Mouse (Mus musculus) thymus, adult 18-20 months (tissue): ENCODE results near the gene Usp49.
"Not testable (repeated sequence)": the region's sequence is repeated elsewhere in the genome, so short reads cannot be mapped to it uniquely, and the experiment has no call there.

Experiments
- DNase-seq, 2 experiments: peaks; one replicate each; pipeline ENCODE4 v3.0.0; 2022; ENCODE audit warnings: mixed read lengths in 2 of 2

The Usp49 gene

DNA sequence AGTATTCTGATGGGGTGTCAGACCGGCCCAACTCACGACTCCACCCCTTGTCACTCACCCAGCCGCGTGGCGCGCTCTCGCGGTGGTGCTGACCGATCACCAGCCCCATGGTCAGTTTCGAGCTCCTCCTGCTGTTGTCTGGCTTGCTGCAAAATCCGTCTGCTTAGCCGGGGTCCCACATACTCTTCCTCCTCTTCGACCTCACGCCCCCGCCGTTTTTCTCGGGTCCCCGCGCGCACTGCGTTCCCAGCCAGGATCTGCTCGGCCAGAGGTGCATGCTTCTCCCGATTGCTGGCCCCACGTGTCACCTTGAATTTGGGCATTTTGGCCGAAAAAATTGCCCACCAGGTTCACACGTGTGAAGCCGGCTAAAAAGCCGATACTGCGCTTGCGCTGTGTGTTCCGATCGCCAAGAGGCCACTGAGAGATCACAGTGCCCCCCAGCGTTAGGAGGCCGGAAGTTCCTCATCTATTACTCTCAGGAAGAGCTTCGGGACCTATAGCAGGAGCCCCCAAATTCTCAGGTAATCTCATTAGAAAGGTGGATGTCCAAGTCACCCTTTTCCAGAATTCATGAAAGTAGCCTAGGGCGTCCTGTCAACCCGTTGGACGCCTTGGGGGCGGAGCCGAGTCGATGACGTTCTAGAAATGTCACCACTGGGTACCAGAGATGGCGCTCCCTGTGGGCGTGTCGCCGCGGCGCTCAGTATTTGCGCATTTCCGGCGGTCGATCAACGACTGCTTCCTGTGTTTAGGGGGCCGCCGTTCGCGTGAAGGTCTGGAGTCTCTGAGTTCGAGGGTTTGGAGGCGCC, 19.4 kb upstream of the Usp49 start, which contains the start of the genes Bysl, Med20 and Gm20517:
Gene Bysl (minus strand): TSS at position 644 of the 812 bp plus-strand sequence.
Gene Med20 (plus strand): TSS at position 734 of the 812 bp plus-strand sequence.
Gene Gm20517 (plus strand): TSS at position 741 of the 812 bp plus-strand sequence.
- peak; percentile 89 to 94 for DNase-seq

DNA sequence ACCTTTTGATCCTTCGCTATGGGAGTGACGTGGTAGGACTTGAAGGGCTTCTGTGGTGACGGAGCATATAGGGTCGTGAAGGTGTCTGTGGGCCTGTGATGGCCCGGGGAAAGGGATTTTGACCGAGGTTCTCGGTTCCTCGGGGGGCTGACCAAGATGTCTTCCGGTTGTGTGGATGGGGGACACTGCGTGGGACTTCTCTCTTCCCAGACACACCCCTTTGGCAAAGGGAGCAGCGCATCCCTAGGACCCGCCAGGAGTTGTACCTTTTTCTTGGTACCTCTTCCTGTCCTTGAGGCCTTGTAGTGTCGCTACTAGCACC, 18.9 kb upstream of the Usp49 start:
- no peak for DNase-seq

DNA sequence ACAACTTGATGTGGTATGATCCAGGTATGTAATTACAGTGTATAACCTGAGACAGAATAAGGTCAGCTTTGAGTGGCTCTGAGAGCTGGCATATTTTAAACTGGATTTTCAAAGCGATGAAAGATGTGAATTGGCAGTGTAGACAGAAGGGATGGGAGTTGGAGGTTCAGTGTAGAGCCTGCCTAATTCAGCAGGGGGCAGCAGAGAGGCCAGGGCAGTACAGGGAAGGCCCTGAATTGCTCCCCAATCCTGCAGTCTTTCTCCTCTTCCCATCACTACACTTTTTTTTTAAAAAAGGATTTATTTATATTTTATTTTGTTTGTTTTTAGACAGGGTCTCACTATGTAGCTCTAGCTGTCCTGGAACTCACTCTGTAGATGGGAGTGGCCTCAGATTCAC, 16.5 kb upstream of the Usp49 start:
- no peak for DNase-seq

DNA sequence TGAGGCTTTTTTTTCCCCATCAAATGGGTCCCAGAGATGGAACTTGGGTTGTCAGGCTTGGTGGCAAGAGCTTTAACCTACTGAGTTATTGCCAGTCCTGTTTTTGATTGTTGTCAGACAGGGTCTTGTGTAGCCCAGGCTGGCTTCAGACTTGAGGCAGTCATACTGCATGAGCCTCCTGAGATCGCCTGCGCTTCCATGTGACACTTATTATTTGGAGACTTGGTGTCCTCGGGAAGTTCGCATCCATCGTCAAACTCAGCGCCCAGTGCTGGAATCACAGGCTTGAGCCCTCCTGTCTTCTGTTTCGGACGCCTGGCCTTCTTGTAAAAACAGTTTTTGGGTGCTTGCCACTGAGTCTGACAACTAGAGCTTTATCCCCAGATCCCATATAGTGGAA, 14.4 kb upstream of the Usp49 start:
- DNase-seq = no peak

DNA sequence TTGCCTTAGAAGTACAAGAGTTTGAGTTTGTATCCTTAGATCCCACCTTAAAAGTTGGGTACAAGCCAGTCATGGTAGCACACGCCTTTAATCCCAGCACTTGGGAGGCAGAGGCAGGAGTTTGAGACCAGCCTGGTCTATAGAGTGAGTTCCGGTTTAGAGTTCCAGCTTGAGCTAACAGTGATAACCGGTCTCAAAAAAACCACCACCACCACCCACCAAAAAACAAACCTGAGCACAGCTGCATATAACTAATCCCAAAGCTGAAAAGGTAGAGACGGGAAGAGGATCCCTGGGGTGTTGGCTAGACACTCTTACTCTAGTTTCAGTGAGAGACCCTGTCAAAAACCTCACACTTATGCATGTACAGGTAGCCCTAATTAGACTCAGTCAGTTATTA, 13.8 kb upstream of the Usp49 start:
- no peak for DNase-seq

DNA sequence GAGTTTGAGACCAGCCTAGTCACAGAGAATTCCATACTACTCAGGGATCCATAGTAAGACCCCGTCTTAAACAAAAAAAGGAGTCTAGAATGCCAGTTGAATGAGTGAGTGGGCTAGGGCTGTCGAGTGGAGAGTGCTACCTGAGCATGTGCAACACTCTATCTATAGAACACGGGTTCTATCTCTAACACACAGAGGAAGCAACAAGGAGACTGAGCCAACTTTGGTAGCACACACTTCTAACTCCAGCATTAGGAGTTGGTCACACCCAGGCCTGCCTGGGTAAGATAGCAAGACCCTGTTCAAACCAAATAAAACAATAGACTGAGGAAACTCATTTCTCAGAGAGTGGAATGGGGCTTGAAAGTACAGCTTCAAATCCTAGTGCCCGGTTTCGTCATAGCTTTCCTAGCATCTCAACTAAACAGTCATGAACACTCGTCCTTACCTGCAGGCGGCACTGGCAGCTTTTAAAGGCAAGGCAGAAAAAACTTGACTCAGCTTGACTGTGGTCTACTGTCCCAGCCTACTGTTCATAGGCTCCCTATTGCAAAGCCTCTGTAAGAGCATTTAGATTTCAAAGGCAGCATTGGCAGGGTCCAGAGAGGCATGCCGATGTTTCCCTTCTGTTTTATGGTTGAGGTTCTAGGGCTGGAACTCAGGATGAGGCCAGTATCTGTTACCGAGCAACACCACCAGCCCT, 12.7 kb upstream of the Usp49 start:
- no peak for DNase-seq

DNA sequence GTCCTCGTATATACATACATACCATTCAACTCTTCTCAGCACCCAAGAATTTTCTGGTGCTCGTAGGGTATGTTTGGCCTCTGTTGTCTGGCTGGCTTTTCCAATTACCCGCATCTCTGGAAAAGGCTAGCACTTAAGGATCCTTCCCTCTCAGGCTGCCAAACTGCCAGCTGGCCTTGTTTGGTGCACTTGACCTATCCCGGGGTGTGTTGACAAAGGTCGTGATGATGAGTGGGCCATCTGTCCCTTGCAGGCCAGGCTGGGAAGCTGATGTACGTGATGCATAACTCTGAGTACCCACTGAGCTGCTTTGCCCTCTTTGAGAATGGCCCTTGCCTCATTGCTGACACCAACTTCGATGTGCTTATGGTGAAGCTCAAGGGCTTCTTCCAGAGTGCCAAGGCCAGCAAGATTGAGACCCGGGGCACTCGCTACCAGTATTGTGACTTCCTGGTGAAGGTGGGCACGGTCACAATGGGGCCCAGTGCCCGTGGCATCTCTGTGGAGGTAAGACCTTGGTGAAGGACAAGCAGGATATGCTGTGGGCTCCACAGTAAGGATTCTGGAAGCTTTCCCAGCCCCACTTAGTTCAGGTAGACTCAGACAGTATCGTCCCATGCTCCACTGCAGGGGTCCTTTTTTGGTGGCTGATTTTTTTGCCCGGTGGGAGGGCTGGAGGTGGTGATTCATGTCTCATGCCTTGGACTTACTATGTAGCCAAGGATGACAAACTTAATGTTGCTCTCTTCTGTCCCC, 11.8 kb upstream of the Usp49 start:
- no peak for DNase-seq

DNA sequence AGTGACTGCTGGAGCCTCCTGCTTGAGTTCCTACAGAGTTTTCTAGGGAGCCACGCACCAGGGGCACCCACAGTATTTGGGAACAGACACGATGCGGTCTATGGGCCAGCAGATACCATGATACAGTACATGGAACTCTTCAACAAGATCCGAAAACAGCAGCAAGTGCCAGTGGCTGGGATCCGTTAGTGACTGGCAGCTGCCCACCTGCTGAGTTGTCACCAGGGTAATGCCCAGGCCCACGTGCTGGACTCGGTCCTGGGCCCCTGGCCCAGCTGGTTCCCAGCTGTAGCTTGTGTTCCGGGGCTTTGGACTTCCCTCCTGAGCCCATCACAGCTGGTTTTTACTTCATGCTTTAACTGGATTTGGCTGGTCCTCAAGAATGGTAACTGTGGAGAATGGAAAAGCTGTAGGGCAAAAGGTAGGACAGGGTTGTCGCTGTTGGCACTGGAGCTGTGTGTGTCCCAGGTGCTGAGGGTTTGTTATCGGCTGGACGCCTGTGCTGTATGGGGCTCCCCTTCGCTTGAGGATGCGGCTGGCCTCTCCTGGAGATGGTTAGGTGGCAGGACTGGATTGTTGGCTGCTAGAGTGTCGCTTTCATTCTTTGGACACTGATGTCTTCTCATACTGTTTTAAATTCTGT, 7.5 kb upstream of the Usp49 start:
- no peak for DNase-seq

DNA sequence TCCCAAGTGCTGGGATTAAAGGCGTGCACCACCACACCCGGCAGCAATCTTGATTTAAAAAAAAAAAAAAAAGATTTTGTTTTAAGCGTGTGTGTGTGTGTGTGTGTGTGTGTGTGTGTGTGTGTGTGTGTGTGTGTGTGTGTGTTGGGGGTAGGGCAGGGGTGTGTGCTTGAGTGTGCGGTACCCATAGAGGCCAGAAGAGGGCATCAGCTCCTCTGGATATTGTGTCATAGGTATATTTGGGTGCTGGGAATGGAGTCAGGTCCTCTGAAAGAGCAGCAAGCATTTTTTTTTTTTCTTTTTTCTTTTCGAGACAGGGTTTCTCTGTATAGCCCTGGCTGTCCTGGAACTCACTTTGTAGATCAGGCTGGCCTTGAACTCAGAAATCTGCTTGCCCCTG, 5.9 kb upstream of the Usp49 start:
- DNase-seq = not testable (repeated sequence)

DNA sequence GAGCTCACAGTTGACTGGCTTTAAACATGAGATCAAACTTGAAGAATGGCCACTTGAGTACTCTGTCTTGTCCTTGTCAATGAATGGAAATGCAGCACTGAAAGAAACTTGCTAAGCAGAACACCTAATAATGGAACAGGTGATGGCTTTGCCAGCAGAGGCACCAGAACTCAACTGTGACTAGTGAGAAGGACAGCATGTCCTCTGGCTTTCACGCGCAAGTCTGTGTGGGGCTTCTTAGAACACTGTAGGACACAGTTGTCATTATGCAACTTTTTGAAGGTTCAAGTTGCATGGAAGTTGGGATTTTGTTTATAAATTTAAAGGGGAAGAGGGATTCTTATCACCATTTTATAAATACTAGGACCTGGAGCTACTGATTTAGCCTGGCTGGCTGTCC, 5.4 kb upstream of the Usp49 start:
- no peak for DNase-seq

DNA sequence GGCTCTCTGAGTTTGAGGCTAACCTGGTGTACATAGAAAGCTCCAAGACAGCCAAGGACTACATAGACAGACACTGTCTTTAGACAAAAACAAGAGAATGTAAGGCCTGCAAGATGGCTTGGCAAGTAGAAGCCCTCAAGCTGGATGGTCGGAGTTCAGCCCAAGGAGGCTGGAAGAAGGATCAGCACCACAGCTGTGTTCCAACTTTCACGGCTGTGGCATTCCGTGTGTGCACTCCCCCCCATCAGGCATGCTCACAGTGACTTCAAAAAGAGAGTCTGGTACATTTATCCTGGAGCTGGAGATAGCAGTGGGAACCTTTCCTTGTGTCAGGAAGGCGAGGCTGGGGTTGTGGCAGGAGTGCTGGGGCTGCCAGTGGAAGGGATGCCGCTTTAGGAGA, 4.5 kb upstream of the Usp49 start:
- DNase-seq = no peak

DNA sequence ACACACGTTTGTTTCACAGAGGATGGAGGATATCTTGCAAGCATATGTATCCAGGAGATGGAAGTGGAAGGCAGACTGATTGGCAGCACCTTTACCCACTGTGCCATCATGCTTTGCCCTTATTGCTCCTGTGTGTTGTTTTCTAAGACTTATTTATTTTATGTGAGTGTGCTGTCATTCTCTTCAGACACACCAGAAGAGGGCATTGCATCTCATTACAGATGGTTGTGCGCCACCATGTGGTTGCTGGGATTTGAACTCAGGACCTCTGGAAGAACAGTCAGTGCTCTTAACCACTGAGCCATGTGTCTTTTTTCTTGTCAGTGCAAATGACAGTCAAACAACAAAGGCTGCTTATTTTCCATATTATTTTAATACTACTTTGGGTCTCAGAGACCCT, 2.7 kb upstream of the Usp49 start:
- no peak for DNase-seq

DNA sequence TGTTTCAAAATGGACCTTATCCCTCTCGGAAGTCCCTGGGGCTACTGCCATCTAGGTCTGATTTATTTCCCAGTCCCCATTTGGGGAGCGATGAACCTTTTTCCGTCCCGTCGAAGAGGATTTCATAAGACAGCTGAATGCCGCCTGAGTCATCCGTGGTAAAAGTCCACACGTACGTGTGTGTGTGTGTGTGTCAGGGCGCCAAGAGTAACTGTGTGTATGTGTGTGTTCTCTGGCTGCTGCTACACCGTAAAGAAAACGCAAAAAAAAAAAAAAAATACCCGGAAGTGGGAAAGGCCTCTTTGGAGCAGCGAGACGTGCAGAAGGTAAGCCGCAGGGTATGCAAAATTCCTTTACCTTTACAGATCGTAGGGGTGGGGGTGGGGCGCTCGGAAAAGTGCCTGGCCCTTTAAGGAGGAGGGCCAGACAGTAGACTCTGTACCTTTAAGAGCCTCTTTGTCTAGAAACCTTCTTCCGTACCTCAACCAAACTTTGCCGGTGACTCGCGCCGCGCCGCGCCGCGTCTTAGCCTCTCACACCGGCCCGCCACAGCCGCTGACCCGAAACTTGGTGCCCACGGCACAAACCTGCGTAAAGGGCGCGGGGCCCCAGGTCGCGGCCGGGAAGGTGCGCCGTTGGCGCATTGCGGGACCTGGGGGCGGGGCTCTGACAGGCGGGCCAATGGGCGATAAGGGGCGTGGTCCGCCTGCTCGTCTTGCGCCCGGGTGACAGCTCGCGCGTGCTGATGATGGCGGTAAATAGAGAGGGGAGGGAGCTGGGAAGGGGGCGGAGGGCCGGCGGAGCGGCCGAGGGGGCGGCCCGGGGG, 1.4 kb upstream of the Usp49 start:
- peak; percentile 88 to 90 for DNase-seq

DNA sequence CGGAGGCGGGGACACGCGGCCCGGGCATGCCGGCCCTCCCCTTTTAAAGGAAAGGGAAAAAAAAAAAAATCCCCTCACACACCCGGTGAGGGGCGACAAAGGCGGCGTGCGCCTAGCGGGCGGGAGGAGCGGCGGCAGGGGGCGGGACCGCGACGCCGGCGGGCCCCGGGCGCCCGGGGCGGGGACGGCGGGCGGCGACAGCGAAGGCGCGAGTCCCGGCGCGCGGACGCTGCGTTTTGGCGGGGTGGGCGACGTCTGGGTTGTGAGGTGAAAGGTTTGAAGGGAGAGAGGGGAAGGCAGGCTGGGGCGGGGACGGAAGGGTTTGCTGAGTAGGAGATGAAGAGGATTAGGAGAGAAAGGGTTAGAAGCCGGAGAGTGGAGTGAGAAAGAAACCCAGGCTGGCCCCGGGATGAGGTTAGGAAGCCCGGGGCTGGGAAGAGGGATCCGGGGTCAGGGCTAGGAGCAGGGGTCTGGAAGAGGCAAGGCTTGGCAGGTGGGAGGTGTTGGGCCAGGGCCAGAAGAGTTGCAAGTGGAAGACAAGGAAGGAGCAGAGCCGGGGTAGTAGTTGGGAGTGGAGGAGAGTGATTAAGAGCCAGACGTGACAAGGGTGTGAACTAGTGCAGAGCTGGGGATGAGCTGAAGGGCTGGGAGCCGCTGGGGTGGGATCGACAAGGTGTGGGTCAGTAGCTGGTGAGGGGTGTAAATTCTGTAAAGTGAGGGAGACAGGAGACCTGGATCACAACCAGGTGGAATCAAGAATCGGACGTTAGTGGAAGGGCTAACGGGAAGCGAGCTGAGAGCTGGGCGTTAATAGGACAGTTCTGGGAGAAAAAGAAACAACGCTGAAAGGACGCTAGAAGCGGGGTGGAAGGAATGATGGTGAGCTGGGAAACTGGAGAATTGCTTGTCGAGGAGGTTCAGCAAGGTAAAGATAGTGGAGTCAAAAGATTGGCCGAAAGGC, 493 bp upstream of the Usp49 start:
- DNase-seq = peak in 1 of 2 experiments; percentile 51

DNA sequence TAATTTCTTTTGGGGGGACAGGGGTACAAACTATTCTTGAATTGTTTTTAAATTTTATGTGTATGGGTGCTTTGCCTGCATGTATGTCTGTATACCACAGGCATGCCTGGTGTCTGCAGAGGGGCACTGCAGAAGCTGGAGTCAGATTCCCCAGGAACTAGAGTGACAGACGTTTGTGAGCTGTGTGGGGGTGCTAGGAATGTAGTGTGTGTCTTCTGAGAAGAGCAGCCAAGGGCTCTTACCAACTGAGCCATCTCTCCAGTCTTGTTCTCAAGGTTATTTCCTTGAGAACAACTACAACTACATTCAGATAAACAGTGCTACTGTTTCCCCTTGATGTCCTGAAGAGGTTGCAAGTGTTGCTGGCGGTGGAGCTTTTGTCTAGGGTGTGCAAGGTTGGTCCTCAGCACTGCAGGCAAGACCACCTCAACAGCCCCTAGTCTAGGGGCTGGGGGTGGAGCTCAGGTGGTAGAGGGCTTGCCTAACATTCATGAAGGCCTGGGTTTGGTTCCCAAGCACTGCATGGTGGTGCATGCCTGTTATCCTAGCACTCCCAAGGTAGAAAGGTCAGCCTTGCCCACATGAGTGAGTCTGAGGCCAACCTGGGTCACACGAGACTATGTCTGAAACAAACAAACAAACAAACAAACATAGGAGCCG, 1.8 kb downstream of the Usp49 start:
- no peak for DNase-seq

DNA sequence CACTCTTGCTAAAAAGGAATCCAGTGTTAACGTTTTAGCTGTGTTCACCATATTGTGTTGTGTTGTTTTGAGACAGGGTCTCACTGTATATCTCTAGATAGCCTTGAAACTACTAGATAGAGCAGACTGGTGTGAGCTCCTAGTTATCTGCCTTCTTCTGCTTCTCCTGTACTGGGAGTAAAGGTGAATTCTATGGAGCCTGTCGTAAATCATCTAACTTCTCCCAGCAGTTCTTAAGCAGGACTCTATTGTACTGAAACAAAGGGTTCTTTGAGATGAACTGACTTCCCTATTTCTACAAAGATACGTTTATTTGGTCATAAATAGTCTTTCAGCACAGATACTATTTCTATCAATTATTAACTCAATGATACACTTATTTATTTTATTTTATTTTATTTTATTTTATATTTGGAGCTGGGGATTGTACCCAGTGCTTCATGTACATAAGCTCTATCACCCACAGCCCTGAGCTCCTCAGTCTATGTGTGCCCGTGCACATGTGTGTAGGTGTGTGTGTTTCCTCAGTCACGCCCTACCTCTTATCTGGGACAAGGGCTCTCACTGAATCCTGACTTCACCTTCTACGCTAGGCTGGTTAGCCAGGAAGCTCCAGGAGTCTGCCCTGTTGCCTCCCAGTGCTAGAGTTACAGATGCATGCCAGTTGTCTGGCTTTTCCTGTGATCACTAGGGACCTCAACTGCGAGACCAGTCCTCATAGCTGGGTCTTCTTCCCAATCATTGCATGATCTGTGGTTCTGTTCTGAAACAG, 3.7 kb downstream of the Usp49 start:
- no peak for DNase-seq

DNA sequence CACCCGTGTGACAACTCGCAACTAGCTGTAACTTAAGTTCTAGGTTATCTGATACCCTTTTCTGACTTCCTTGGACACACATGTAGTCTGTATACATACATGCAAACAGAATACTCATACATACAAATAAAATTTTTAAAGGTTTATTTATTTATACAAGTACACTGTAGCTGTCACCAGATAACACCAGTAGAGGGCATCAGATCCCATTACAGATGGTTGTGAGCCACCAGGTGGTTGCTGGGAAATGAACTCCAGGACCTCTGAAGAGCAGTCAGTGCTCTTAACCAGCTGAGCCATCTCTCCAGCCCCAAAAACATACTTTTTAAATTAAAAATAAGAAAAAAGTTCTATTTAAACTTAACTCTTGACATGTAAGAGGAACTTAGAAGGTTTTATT, 12.5 kb downstream of the Usp49 start:
- DNase-seq = no peak

DNA sequence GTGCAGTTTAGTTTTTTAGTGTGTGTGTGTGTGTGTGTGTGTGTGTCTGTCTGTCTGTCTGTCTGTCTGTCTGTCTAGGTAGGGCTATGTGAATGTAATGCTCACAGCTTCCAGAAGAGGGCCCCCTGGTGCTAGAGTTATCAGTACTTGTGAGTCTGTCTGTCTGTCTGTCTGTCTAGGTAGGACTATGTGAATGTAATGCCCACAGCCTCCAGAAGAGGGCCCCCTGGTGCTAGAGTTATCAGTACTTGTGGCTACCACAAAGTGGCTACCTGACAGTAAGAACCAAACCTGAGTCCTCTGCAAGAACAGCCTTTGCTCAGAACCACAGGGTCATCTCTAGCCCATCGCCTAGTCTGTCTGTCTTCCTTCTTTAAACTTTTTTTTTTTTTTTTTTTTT, 16.2 kb downstream of the Usp49 start:
- peak; percentile 11 to 43 for DNase-seq

DNA sequence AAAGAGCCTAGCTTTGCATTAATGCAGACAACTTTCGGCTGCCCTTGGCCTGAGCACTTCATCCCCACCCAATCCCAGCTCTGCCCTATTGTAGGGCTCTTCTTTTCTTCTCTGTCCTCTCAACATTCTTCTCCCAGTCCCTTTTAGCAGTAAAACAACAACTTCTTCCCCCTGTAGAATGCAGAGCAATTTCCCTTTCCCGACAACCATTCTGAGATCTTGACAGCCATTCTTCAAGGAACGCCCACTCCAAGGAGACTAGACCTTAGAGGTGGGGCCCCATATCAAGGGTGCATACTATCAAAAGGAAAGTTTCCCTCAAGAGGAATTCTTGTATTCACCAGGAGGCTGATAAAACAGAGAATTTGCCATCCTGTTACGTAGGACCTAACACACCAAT, 18.5 kb downstream of the Usp49 start:
- no peak for DNase-seq

DNA sequence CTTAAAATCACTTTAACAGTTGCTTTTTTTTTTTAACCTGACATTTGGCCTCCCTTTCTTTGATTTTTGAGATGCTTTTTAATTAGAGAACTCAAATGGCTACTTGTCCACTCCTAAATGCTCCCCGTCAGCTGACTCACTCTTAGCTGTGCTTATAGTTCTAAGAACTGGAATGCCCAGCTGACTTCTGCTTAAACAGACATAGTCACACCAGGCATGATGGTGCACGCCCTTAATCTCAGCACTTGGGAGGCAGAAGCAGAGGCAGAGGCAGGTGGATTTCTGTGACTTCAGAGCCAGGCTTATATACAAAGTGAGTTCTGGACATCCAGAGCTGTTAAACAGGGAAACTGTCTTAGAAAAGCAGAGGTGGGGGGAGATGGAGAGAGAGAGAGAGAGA, 21.5 kb downstream of the Usp49 start:
- no peak for DNase-seq
